Mouse (Mus musculus) c-Kit-positive CD71-positive TER-119-positive erythroid progenitor cells, embryonic 14.5 days (primary cell): ENCODE data around the gene Tpbgl.

Source experiments
- DNase-seq: peaks from one replicate; pipeline ENCODE4 v3.0.0-alpha.2; 2013; ENCODE audit warnings: low spot score

Gene Tpbgl

GRCm38 (mm10) chr7:99579491-99580190, 47.3 kb downstream of the Tpbgl start:
- DNase-seq, result no peak

DNA sequence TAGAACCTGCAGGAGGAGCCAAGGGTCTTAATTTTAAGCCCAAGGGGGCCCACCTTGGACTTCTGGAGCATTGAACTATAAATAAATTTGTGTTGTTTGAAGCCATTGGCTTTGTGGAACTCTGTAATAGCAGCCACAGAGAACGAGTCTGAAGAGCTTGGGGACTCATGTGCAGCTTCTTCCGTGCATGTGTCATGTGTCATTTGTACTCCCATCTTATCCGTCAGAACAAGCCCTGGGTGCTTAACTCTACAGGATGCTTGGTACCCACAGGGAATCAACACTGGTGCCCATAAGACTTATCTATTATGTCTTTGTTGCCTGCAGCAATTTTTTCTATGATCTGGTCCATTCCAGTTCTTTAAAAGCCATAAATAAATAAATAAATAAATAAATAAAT, 48.7 kb downstream of the Tpbgl start:
- DNase-seq, result no peak
